Mouse (Mus musculus) cerebellum, postnatal 10 days (tissue): ENCODE measurements at regions not wholly inside any gene's neighbourhood (a gene's known extent, or its start where the extent isn't known, plus 50 kb on each side); places are given as distances from the start of the nearest gene placed in this dataset.
"Not testable (repeated sequence)": the region's sequence is repeated elsewhere in the genome, so short reads cannot be mapped to it uniquely, and the experiment has no call there.

Experiments
- DNase-seq, 2 experiments: peaks; one replicate each; pipeline ENCODE4 v3.0.0; 2021; ENCODE audit warnings: mixed read lengths in 2 of 2

DNA sequence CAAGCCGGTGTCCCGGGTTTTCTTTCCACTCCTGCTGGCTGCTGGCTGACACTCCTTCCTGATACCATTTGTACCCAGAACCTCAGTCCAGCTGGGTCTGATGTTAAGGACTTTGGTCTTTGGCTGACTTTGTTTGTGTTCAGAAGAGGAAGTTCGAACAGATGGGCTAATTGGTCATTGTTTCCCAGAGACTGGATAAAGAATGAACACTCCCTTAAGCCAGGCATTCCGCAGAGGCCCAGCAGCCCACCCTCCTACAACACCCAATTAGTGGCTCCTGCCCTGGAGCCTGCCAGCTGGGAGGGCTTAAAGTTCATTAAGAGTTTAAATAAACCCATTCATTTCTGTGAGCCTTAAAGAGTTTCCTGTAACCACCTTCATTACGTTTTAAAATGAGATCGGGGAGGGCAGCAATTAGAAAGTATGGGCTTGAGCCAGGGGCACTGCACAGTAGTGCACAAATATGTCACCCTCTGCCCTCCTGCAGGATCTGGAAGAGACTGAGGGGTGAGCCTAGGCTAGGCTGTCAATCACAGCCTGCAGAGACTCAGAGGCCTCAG, 257.9 kb downstream of the Ajap1 start:
- no peak for DNase-seq

DNA sequence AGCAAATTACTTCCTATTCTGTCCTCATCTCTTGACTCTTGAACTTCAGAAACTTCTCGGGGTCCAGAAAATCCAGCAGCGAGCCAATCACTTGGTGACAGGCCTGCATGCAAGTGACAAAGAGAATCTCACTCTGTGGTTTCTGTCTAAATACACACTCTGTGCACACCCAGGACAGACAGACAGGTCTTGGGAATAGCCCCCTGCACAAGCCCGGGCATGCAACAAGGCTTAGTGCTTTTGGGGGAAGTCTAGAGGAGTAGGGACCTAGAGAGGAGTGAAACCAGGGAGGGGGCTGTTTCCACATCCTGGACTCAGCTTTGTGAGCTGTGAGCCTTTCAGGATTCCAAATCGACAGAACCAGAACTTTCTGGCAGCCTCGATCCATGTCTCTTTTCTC, 259.6 kb downstream of the Ajap1 start:
- no peak for DNase-seq

DNA sequence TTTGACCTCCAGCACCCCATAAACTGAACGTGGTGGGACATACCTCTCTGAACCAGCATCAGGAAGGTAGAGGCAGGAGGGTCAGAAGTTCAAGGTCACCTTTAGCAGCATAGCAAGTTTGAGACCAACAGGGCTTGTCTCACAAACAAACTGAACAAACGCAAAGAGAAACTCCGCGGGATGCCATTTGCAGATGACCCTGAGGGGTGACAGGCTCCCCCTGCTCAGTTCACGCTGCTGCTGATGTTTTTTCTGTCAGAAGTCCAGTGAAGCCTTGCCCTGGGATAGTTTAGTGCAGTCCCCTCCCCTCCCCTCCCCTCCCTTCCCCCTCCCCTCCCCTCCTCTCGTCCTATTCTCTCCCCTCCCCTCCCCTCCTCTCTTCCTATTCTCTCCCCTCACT, 262.1 kb downstream of the Ajap1 start:
- DNase-seq: no peak

DNA sequence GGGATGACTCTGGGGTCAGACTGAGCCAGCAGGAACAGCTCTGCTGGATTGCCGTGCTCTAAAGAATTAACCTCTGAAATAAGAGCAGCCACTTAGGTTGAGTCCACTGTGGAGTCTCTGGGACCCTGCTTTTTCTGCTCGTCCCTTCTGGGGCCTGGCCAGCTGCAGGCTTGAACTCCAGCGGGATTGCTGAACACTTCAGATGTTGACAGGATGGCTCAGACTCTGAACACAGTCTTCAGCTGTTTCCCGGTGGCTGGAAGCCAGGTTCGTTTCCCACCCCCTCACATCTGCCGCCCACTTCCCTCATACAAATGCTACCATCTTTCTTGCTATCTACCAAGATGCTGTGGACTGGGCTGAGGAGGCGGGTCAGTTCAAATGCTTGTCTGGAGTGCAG, 262.5 kb downstream of the Ajap1 start:
- DNase-seq: peak in 1 of 2 experiments; percentile 21

DNA sequence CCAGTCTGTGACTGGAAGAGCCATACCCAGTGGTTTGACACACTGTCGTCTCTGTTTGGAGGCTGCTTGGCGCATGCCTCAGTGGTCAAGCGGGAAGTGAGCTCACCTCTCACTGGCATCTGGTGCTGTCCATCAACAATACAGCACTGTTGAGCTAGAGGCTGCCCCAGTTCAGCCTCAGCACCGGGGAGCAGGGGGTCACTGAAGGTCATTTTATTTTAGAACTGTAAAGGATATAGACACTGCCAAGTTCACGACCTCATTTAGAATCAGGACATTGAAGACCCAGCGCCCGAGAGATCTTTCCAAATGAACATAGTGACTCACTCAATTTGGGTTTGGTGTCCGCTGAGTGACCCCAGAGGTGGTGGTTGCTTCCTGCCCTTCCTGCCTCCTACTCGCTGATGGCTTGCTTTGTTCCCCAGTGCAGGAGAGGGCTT, 265.1 kb downstream of the Ajap1 start:
- no peak for DNase-seq

DNA sequence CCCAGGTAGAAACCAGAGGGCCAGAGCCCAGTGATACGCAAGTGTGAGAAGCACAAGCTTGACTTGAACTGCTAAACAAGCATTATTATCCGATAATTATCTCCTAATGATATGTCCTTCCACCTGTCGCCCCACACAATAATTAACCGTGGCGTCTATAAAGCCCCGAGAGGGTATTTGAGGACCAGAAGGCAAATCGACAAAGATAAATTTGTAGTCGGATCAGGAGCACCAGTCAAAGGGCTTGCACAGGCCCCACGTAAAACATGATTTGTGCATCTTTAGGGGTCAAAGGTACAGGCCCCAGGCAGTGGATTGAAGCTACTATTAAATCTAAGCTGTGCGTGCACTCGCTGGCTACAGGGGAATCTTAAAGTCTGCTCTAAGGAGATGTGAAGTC, 270.5 kb downstream of the Ajap1 start:
- DNase-seq: no peak

DNA sequence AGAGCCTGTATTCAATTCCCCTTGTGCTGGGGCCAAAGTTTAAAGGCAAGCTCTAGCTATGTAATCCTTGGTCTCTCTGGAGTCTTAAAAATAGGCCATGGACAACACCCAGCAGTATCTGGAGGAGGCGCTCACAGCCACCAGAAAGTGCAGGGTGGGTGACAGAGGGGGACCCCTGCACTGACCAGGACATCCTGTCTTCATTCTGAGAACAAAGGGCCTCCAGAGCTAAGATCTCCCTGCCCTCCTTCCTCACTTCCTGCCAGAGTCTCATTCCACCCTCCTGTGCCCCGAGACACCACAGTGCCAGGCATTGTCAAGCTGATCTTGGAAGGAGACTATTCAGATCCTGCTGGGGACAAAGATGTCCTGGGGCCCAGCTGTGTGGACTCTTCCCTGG, 273.8 kb downstream of the Ajap1 start:
- DNase-seq: no peak

DNA sequence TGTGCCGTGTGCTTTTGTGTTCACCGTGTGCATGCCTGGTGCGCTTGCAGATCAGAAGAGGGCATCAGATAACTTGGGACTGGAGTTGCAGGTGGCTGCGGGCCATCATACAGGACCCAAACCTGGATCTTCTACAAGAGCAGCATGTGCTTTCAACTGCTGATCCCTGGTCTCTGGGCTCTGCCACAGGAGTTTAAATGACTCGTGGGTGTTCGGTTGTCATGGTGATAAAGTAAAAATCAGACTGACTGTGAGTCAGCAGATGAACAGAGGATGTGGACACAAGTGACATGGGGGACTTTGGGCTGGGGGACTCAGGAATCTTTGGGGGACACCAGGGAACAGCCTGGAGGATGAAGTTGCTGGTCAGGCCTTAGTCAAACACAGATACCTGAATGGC, 274.4 kb downstream of the Ajap1 start:
- no peak for DNase-seq

DNA sequence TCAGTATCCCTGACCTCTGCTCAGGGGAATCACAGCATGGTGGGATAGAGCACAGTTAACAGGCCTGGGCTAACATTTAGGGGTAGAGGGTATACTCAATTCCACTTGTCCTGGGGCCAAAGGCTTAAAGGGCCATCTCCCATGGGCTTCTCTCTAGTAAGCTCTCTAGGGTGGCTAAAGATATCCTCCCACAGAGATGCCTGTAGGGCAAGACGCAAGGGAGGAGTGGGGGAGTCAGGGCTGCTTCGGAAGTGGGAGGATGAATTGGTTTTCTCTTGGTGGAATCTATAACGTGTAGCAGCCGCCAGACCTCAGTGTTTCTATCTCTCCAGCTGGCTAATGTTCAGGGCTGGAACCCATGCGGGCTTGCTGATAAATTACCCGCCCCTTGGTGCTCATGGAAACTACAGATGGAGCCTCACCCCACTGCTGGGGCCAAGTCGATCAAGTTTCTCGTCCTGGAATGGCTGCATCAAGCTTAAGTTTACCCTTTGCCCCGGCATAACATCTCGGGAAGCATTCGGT, 275.0 kb downstream of the Ajap1 start:
- DNase-seq: no peak

DNA sequence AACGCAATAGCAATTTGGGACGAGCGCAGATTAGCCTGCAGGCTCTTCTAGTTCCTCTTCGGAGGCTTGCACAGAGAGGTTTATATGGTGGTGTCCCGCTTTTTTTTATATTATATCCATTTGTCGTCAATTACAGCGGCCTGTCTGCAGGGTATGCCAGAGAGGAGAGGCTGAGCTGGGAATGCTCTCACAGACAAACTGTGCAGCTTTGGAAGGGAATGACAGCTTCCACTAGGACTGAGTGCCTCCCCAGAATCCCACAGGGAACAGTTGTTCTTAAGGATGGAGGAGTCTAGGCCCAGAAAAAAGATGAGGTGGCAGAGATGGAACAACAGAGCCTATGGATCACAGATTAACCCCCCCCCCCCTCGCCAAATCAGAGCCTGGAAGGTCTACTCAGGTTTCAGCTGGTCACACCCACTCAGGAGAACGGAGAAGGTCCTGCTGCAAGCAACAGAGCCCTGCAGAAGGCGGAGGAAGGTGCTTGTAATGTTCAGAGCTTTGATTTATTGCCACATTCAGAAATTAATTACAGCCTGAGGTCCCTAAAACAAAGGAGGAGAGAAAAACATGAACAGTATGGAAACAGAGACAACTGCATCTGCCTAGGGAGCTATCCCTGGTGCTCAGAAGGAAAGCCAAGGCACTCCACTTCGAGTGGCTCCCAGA, 275.7 kb downstream of the Ajap1 start:
- no peak for DNase-seq

DNA sequence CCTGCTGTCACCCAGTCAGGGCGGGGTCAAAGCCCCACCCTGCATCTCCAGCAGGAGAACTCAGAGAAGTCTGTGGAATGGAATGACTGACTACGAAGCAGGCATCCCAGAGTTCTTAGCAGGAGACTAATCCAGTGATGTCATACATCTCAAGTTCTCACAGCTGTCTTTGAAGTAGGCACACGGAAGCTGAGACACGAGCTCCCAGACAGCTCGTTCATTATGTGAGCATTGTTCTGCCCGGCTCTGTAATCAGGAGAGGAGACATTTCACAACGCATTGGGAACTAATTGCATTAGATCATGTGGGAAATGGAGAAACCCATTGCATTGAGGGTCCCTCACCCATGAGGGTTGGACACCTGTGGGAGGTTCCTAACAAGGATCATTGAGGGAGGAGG, 277.8 kb downstream of the Ajap1 start:
- no peak for DNase-seq

DNA sequence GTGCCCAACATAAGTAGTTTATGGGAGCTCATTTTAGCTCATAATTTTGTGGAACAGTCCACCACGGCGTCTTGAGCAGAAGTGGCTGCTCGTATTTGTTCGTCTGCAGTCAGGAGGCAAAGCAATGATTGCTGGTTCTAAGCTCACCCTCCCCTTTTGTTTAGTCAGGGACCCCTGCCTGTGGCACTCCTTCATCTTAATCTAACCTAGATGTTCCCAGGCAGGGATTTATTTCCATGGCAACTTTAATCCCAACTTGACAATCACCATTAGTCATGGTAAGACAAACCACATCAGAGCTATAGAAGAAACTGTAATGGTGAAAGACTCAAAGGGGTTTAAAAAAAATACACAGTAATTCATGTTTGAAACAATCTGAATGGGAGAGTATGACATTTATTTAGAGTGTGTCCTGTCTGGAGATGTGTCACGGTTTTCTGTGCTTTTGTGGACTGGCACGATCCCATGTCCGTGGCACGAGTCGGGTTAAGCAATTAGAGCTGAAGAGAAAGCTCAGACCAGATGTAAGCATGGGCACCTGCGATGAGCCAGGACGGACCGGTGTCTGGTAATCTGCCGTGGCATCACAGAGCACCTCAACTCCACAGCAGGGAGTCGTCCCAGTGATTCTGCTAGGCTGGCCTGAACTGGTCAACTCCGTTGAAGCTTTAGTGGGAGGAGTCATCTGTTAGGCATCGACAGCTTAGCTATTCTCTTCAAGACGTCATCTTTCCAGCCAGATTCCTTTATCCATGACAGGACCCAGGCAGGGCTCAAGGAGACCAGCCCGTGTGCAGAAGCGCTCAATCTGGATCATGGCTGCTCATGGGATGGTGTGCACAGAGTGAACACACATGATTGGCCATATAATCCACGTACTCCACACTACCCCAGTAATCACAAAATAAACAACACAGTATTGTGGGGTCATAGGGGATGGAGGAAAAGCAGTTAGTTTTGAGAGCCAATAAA, 281.5 kb downstream of the Ajap1 start:
- peak in 1 of 2 experiments; percentile 26 for DNase-seq

DNA sequence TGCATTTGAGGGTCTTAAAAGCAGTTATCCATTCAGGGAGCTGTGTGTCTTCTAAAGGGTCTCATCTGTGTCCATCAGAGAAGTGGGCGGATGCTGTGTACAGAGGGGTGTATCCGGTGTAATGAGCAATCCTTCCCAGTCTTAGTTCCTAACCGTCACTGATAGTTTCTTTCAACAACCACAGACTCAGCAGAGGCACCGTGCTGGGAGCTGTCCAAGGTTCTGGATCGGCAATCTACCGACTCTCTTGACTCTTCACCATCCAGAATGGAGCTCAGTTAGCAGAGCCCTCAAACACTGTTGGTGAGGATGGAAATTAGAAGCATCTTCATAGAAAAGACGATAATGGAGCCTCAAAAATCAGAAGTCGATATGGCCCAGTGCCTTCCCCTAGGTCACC, 293.1 kb downstream of the Ajap1 start:
- DNase-seq: peak; percentile 30 to 38

DNA sequence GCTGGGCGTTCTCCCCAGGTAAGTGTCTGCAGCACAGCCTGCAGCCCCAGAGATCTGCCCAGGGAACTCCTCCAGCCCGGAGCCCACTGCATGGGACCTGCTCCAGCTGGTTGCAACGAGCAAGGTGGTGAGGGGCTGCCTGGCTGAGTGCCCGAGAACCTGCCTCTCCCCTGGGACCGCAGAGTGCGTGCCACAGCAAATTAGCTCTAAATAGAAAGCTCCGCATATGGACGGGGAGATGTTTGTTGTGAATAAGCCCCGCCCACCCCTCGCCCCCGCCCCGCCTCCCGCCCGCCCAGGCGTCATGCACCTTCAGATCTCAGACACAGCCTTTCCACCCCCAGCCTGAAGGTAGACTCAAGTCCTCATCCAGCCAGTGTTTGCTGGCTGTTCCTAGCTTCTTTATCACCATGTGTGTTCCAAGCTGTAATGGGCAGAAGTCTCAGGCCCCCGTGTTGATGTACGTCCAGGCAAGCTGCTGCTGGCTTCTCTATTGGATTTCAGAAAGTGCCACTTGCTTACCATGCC, 294.0 kb downstream of the Ajap1 start:
- peak; percentile 52 to 66 for DNase-seq

DNA sequence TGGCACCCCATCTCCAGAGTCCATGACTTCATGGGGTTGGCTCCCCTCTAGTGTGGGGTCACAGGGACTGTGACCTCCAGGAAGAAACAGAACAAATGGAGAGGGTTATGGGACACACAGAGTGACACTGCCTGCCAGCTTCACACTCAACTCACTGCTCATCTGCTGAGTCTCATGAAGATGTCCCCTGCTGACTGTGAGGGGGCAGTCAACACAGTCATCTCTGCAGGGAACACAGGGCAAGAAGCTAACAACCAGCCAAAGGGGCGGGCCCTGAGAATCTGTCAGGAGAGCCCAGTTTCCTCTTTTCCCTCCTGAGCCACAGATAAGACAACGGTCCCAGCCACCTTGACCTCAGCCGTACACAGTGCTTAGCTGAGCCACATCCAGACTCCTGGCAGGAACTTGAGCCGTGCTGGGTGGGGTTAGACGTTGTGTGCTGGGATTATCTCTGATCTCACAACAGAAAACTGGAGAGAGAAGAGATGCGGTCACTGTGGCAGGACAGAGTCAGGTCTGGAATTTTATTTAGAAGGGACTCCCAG, 294.6 kb downstream of the Ajap1 start:
- DNase-seq: peak in 1 of 2 experiments; percentile 24

DNA sequence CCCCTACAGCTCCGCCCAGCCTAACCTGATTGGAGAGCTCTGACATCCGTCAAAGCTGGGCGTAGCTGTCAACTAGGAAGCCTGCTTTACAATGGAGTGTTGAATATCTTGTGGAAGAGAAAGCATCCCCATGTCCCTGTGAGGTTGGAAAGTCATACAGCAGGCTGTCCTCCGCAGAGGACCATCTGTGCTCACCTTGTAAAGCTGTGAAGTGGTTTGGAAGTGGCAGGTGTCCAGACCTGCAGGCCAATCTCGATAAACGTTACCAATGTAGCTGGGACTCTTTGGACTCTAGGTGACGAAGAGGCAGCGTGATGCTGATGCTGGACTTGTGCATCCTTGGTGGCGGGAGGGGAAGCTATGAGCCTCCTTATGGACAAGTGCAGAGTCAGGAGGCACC, 305.1 kb downstream of the Ajap1 start:
- DNase-seq: peak; percentile 61 to 68

DNA sequence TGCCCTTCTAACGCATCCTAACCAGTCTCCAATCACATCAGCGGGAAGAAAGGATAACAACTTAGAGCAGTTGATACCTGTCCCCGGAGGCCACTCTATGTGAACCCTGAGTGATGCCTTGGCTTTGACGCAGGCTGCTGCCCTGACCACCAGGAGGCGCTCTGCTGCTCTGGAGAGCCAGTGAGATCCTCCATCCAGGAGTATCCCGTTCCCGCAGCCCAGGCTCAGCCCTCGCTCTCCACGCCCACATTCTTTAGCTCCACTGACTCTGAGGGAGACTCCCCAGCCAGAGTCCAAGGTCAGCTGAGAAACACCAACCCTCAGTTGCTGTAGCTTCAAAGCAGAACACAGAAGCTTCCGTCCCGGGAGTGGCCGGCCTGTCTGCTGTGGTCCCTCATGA, 307.0 kb downstream of the Ajap1 start:
- DNase-seq: peak; percentile 81 to 83

DNA sequence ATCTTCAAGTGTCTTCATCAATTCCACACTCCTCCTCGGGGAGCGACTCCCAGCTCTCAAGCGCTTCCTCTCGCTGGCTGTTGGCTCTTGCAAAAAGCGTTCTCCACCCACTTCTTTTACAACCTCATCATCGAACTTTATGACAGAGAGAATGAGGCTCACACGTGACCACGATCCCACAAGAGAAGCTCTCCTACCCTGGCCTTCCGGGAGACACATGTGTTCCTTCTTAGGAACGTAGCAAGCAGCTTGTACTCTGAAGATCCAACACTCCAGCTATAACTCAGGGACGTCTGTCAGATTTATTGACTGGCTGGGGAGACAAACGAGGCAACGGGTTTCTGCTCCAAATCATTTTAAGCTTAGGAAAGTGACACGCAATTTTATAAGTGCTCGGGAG, 307.5 kb downstream of the Ajap1 start:
- DNase-seq: no peak

DNA sequence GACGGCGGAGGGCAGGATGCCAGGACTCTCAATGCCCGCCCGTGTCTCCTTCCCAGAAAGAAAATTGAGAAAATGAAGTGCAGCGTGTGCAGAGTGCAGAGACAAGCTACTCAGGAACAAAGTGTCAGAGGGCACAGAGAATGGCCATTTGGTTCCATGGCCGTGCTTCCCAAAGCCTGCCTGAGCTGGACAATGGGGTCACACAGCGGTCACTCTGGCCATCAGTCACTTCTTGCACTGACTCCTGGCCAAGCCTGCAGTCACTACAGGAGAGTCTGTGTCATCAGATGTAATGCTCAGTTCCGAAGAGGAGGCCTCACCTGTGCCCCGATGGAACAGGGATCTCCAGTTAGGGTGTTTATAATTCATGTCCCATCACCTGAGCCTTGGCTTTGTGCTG, 312.6 kb downstream of the Ajap1 start:
- peak in 1 of 2 experiments; percentile 19 for DNase-seq

DNA sequence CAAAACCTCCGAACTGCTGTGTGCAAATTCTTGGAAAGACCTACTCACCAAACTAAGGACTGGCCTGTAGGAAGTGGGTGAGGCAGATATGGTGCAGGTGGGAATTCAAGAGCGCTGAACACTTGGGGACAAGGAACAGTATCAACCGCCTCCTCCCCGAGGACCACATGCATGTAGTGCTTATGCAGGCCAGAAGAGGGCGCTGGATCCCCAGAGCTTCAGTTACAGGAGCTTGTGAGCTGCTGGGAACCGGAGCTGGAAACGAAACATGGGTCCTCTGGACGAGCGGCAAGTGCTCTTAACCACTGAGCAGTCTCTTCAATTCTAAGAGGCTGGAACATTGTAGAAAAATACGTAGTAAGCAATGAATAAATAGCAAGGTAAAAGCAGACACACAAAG, 317.8 kb downstream of the Ajap1 start:
- DNase-seq: no peak

DNA sequence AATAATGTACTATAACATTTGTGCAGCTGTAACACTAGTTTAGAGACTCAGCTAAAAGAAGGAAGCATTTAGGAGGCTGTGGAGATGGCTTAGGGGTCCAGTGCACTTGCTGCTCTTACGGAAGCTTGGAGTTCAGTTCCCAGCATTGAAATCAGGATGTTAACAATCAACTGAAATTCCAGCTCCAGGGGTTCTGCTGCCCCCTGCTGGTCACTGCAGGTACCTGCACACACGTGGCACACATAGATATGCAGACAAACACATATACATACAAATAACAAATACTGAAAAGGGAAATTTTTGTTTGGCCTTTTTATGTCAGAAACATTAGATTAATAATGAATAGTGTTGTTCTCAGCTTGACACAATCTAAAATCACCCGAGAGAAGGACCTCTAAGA, 322.5 kb downstream of the Ajap1 start:
- DNase-seq: no peak

DNA sequence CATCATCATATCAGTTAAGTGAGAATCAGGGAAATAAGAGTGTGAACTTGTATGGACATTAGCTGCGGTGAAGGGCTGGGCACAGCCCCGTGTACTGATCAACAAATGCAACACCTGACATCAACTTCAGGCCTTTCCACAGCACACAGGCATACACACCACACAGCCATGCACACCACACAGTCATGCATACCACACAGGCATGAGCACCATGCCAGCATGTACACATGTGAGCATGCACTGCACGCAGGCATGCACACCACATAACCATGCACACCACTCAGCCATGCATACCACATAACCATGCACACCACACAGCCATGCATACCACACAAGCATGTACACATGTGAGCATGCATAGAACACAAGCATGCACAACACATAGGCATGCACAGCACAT, 325.0 kb downstream of the Ajap1 start:
- no peak for DNase-seq

DNA sequence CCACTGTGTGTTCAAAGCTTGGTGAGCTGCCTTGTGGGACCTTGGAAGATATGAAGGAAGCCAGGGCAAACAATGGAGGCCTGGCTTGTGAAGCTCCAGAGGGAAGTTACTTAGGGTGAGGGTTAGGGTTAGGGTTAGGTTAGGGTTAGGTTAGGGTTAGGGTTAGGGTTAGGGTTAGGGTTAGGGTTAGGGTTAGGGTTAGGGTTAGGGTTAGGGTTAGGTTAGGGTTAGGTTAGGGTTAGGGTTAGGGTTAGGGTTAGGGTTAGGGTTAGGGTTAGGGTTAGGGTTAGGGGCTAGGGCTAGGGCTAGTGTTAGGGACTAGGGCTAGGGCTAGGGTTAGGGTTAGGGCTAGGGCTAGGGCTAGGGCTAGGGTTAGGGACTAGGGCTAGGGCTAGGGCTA, 329.7 kb downstream of the Ajap1 start:
- DNase-seq: not testable (repeated sequence)
